Mouse (Mus musculus) retina, postnatal 1 day (tissue): ENCODE results near the gene Zfp574.

Experiments used
- DNase-seq: peaks from one replicate; pipeline ENCODE4 v3.0.0-alpha.2; 2012

The Zfp574 gene

DNA sequence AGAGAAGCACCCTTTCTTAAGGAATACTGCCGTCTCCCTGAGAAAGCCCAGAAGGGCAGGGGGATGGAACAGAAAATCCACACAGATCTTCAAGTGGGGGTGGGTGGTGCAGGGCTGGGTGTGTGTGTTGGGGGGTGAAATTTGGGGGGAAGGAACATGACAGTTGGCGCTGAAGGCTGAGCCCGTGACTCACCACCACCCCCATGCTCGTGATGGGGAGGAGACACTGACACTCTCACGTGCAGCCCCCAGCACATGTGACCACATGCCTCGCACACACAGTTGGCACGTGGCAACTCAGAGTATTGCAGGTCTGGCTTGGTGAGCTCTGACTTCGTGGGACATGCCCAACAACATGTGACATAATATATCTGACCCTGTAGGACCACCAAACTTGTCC lies 1.6 kb downstream of the Zfp574 start:
- no peak for DNase-seq

DNA sequence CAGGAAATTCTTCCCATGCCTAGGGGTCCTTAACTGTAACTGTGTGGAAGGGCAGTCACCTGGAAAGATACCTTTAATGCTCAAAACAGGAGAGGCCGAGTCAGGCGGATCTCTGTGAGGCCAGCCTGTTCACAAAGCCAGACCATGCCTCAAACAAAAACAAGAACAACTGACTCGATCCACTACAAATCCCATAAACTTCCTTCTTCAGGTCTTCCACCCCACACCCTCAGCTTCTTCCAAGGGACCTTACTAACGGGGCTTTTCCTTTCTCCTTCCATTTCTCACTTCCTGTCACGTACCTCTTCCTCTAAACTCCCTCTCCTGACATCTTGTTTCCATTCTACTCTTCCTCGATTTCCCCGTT lies 3.9 kb downstream of the Zfp574 start:
- no peak for DNase-seq

DNA sequence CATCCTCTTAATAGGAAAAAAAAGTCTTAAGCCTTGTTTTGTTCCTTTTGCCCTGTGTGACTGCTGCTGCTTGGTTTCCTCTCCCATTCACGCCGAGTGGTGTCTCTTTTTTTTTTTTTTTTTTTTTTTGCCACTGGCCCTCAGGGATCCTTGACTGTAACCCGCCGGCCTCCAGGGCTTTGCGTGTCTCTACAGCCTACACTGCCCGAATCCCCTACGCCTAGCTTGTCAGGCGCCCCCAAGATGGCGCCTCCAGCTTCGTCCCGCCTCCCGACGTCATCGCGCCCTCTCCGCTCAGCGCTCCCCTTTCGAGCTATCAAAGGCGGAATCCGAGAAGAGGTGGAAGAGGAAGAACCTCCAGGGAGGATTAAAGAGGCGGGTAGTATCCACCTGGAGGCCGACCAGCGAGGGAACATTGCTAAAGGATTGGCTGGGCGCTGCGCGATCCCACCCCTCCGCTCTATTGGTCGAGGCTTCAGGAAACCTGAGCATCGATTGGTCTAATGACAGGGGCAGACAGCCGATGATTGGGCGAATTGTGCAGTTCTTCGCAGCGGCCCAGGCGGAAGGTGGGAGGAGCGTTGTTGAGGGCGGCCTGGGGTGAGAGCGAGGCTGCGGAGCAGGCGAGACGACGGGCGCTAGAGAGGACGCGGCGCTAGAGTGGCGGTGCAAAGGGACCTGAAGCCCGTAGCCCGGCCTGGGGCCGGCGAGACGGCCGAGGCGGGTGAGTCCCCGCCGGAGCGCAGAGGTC lies 4.5 kb downstream of the Zfp574 start:
- peak; percentile 100 for DNase-seq

DNA sequence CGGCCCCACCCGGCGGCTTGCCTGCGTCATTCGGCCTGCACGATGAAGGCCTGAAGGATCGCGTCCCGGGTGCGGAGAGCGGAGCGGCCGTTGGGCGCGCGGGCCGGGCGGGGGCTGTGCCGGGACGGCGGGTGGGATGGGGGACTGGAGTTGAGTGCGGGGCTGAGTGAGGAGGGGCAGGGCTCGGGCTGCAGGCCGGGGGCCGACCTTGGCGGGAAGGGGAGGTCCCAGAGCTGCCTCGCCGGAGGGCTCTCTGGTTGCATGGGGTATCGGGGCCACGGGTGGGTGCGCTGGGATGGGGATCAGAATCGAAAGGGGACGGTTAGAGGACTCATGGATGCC lies 5.0 kb downstream of the Zfp574 start:
- DNase-seq = no peak

DNA sequence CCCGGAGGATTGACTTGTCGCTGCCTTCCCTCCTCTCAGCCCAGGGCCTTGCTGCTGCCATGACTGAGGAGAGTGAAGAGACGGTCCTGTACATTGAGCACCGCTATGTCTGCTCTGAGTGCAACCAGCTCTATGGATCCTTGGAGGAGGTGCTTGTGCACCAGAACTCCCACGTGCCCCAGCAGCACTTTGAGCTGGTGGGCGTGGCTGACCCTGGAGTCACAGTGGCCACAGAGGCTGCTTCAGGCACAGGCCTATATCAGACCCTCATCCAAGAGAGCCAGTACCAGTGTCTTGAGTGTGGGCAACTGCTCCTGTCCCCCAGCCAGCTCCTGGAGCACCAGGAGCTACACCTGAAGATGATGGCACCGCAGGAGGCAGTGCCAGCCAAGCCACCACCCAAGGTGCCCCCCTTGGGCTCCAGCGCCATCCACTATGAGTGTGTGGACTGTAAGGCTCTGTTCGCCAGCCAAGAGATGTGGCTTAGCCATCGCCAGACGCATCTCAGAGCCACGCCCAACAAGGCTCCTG lies 7.2 kb downstream of the Zfp574 start:
- DNase-seq = no peak

DNA sequence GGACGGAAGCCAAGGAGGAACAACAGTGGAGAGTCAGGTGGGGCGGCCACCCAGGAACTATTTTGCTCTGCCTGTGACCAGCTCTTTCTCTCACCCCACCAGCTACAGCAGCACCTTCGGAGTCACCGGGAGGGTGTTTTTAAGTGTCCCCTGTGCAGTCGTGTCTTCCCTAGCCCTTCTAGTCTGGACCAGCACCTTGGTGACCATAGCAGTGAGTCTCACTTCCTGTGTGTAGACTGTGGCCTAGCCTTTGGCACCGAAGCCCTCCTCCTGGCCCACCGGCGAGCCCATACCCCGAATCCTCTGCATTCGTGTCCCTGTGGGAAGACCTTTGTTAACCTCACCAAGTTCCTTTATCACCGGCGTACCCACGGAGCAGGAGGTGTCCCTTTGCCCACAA lies 8.1 kb downstream of the Zfp574 start:
- no peak for DNase-seq

DNA sequence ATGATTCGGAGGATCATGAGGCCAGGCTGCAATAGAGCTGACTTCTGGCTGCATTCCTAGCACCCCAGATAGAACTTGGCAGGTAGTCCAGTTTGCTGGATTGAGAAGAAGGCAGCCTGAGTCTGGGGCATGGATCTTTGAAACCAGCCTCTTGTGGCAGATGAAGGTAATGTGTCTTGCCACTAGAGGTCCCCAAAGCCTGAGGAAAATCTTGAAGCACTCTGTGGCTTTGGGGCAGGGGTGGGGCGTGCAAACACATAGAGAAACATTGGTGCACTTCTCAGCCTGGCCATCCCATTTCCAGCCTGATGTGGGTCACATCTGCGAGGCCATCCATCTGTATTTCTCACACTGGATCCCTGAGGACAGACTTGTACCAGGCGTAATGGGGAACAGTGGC lies 10.1 kb downstream of the Zfp574 start:
- peak; percentile 75 for DNase-seq

DNA sequence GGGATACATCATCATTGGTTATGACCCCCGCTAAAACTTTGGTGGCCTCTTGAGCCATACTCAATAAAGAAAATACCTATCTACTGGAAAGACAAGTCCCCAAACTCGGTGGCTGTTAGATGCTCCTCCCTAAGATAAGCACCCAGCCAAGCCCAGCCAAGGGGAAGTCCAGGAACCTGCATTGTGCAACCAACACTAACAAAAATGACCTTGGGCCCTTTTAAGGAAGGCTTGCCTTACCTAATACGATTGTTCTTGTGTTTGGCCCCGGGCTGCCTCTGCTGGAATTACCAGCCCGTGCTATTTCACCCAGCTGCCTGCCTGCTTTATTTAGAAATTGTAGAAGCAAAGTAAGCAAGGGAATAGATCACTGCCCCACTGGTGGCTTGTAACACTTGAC lies 12.3 kb downstream of the Zfp574 start:
- no peak for DNase-seq

DNA sequence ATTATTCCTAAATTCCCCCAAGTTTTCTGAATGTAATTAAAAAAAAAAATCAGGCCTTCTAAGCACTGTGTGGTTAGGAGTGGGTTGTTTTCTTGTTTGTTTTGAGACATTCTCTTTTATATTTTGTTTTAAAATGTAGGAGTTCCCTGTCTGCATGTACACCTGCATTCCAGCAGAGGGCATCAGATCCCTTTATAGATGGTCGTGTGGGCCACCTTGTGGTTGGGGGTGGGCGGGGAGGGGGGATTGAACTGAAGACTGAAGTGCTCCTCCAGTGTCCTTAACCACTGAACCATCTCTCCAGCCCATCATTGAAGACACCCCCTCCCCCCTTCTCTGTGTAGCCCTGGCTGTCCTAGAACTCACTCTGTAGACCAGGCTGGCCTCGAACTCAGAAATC lies 14.3 kb downstream of the Zfp574 start:
- peak; percentile 52 for DNase-seq

DNA sequence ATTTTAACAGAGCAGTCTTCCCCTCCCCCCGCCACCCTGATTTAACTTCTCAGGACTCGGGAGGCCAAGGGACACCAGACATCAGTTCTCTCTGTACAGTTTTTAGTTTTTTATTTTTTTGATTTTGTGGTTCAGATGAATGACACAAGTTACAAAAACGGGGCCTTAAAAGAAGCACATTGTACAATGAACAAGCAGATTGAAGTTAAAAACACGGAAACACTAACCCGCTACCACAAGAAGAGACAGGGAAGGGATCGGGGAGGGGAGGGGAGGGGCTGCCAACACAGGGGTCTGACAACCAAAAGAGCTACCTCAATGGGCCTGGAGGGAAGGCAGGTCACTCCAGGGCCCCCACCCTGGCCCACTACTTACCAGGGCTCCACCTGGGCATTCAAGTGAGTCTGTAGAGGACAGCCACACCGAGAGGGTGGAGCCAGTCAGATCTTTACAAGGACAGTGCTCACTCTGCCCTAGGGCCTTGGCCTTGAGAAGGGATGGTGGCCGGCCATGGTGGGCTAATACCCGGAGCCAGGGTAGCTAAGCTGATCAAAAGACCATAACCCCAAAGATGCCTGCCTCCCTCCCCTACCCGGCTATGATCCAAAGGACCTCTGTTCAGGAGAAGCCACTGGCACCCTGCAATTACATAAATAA lies 15.0 kb downstream of the Zfp574 start:
- DNase-seq = no peak

DNA sequence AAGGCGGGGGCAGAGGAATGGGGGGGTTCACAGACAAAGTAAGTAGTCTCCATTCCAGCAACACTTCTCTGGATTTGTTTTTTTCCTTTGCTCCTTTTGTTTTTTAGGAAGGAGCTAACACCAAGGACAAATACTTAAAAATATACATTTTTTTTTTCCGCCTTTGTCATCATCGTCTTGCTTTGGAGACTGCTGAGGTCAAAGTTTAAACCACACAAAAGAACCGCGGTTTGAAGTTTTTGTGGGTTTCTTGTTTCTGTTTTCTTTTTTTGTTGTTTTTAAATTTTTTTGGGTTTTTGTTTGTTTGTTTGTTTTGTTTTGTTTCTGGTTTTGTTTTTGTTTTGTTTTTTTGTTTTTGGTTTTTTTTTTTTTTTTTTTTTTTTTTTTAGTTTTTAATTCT lies 15.6 kb downstream of the Zfp574 start:
- no peak for DNase-seq

DNA sequence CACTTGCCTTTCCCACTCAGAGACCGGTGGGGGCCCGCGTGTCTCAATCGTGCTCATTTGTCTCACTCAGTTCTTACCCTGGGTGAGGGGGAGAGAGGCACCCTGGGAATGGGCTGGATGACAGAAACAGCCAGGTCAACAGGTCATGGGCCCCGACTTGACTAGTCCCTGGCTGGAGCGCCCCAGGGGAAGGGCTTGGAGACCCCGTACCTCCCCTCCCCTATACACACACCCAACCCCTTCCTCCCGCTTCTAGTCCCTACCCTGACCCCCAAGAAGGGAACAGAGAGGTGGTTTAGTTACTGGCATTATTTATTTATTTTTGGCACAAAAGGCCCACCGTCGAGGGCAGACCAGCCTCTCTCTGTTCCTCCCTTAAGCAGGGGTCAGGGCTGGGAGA lies 16.2 kb downstream of the Zfp574 start:
- DNase-seq = peak; percentile 48

DNA sequence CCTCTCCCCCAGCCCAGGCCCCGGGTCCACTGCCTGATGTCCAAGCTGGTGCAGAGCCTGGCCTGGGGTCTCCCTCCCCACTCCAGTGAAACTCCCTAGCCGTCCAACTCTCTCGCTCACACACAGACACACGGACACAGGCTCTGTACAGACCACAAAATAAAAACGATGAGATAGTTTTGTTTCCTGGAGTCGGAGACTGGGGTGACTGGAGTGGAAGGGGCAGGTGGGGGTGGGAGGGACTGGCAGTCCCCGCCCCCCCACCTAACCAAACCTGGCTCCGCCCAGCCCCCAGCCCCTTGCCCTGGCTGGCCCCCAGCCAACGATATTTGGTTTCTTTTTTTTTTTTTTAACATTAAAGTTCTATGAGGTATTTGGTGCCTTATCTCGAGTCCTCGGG lies 16.6 kb downstream of the Zfp574 start:
- DNase-seq = no peak

DNA sequence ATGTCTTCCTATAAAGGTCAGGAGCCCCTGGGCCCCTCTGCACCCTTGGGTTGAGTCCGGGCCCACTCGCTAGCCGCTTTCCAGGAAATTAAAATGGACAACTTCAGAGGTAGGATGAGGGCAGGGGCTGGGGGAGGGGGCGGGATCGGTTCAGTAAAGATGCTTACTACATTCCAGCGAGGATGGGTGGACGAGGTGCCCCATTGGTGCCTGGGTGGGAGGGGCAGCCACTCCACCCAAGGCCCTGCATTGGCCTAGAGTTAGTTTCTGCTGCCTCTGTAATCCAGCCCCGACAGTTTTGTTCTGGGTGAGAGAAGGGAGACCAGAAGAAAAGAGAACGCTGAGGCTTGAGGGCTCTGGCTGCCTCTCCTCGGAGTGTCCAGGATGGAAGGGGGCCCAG lies 17.5 kb downstream of the Zfp574 start:
- peak; percentile 30 for DNase-seq

DNA sequence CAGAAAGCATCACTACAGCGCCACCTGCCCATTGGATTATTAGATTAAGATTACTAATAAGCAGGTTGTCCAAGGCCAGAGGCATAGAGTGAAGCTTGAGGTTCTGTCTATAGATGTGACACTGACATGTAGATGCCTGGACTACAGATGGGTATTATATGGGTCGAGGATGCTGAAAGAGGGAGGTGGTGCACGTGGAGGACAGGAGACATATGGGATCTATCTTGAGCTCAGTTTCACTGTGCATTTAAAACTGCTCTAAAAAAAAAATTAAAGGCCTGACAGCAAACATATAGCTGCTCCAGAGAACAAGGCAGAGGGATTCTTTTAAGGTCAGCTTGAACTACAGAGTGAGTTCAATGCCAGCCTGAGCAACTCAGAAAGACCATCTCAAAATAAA lies 25.8 kb downstream of the Zfp574 start:
- DNase-seq = no peak

DNA sequence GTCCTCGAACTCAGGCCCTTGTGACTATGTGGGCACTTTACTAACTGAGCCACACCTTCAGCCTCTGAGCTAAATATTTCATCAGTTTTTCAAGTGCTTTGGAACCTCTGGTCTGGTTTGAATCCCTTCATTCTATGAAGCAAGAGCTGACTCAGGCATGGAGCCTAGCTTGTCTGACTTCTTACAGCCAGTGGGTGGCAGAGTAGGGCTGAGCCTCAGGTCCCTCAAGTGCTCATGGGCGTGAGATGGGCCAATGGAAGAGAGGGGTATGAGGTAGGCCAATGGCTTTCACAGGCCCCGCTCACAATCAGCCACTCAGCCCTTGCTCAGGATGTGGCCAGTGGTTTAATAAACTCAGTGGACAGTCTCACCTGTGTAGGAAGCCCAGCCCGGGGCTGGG lies 27.2 kb downstream of the Zfp574 start:
- DNase-seq = no peak

DNA sequence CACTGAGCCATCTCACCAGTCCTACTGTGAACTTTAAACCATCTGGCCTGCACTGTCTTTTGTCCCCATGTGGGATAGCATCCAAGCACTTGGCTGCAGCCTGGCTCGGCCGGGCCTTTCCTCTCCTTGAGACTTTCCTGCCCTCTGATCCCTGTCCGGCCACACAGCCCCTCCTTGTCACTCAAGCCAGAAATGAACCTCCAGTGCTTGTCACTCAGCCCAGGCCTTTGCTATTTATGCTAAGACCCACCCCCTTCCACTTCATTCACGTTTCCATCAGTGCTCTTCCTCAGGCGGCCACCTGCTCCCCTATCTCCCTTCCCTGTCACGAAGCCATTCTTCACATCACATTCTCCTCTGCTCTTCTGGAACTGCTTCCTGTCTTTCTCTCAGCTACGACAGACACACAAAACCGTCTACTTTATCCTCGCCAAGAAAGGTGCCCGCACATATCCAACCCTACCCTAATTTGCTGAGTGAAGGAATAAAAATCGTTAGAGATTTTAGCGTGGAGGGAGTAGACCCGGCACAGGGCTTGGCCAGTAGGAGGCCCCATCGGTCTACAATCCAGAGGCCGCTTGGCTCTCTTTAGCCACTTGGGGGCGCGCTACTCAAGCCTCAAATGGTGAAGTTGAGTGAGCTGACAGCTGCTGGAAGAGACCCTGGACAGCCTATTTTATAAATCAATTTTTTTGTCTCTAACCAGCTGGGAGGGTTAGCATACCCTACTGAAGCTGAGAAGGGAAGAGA lies 33.2 kb downstream of the Zfp574 start:
- peak; percentile 88 for DNase-seq

DNA sequence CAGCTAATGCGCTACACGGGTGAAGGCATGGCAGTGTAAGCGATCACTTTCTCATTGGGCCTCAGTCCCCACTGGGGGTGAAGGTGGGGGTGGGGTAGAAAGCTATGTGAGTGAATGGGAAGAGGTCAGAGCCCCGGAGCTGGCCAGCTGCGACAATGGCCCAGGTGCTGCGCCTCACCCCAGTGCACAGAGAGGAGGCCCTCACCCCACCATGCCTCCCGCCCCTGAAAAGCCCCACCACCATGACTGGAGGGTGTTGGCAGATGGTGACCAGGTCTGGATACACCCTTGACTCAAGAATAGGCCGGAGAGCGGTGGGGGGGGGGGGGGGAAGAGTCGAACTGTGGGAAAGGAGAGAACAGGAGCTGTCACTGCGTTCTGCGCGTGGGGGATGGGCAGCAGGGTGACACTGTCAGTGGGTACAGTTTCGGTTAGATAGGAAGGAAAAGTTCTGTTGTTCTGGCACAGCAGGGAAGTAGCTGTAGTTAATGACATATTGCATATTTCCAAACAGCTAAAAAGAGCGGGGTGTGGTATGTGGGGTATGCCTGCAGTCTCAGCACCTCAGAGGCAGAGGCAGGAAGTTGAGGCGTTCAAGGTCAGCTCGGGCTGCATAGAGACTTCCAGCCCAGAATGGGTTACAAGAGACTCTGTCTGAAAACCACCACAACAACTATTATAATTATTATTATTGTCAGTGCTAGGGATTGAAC lies 34.6 kb downstream of the Zfp574 start:
- DNase-seq = no peak

DNA sequence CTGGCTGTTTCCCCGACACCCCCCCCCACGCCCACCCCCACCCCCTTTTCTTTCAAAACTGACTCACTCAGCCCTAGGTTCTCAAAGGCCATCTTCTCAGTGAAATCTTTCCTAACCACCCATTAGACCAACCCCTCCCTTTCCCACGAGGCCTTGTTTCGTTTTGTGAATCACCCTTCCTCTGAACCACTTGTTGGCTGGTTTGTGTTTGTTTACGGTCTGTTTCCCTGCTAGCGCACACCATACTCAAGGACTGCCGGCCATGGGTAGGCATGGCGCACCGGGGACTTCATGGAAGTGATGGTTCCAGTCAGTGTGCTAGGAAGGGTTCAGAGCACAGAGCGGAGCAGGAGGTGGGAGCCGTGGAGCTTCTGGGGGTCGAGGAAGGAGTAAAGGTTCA lies 37.0 kb downstream of the Zfp574 start:
- DNase-seq = no peak

DNA sequence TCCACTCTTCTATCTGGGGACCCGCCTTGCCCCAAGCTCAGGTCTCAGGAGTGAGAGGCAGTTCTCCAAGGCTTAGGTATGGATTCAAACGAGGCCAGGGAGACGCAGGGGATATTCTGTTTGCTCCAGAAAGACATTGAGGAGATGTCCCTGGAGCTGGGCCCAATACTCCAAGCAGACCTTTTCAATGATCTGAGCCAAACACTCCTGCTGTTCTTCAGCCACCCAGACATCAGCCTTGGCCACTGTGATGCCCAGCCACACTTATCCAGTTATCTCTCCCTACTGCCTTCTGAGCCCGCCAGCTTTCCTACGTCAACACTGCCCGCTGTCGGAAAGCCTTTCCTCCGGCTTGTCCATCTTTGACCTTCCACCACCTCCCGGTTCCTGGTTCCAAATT lies 38.0 kb downstream of the Zfp574 start:
- DNase-seq = no peak

DNA sequence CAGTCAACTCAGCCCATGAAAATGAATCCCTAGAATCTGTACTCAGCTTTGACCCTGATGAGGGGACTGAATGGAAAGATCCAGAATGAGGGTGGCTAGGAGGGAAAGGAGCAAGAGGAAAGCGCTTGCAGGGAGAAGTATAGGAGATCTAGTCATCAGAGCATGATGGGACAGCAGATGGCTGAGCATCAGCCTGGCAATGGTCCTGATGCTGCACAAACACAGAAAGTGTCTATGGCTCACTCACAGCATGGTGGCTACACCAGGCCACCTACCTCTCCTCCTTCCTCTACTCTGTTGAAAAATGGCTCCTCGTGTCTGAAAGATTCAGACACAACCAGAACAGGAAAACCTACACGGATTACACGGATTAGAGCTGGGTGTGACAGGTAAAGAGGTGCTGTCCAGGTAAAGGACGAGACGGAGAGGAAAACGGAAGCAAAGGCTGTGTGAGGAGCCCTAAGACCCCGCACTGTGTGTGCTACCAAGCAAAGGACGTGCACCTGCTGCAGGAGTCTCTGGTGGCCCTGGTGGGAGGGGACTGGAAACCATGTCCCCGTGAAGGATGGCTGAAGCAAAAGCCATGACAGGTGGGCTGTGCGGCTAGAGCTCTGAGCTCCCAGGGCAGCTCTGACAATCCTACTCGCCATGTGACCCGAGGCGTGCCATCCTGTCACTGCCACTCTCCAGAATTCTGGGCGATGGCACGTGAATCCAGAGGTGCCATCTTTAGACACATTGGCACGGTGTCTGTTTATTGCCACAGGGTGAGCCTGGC lies 40.0 kb downstream of the Zfp574 start:
- DNase-seq = no peak

DNA sequence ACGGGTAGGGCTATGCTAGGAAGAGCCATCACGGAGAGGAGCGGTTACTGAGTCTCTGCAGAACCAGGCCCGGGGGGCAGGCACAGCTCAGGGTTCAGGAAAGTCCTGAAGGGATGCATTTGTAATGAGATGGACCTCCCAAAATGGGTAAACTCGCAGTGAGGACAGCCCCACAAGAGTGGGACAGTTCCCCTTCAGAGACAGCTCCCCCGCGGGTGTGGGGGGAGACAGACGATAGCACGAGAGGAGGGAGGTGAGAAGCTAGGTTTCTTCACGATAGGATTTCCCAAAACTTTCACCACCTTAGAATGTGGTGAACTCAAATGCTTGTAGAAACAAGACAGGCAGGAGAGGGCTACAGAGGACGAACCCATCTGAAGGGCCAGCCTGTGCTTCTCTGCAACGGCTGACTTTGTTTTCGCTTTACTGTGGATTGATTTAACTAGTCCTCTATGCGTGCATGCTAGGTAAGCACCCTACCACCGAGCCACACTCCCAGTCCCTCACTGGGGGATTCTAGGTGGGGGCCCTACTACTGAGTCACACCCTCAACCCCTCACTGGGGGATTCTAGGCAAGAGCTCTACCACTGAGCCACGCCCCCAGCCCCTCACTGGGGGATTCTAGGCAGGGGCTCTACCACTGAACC lies 40.7 kb downstream of the Zfp574 start:
- no peak for DNase-seq
